Mouse (Mus musculus) hindbrain, embryonic 15.5 days (tissue): ENCODE data around the gene Tacc2. TPM values are rescaled to one million over a fixed set of nuclear protein-coding genes. Genes with fewer than 3 reads are reported as not detected.

Experiments used
- ATAC-seq: fragments of 200-750 bp; cut with Nextera tagmentation; 2 replicates; pipeline ENCODE4 v1.8.0; 2017; ENCODE audit warnings: low read depth, moderate number of reproducible peaks, moderate TSS enrichment; ENCODE audit not compliant: low FRiP score
- H3K27ac ChIP-seq: fragments of 300-500 bp; sonication (generic); replicated peaks from 2 replicates; pipeline ENCODE4 v1.5.1; 2015; ENCODE audit warnings: mild to moderate bottlenecking, inconsistent platforms
- H3K27me3 ChIP-seq: fragments of 300-500 bp; sonication (generic); 2 replicates; pipeline ENCODE4 v1.6.1; 2015; ENCODE audit warnings: control low read depth, inconsistent platforms
- H3K36me3 ChIP-seq: fragments of 300-500 bp; sonication (generic); 2 replicates; pipeline ENCODE4 v1.6.1; 2015; ENCODE audit warnings: control low read depth, inconsistent platforms
- H3K4me1 ChIP-seq: fragments of 300-500 bp; sonication (generic); replicated peaks from 2 replicates; pipeline ENCODE4 v1.6.1; 2015; ENCODE audit warnings: control low read depth, inconsistent platforms
- H3K4me2 ChIP-seq: fragments of 300-500 bp; sonication (generic); 2 replicates; pipeline ENCODE4 v1.6.1; 2015; ENCODE audit warnings: moderate library complexity, mild to moderate bottlenecking, inconsistent platforms
- H3K4me3 ChIP-seq: fragments of 300-500 bp; sonication (generic); 2 replicates; pipeline ENCODE4 v1.5.1; 2015; ENCODE audit warnings: mild to moderate bottlenecking, inconsistent platforms
- H3K9ac ChIP-seq: fragments of 300-500 bp; sonication (generic); 2 replicates; pipeline ENCODE4 v1.6.1; 2015; ENCODE audit warnings: inconsistent platforms
- H3K9me3 ChIP-seq: fragments of 300-500 bp; sonication (generic); 2 replicates; pipeline ENCODE4 v1.6.1; 2016; ENCODE audit warnings: control low read depth, inconsistent platforms
- WGBS: fragments of 180-500 bp; shearing (Covaris S2); methylation state at CpG from one replicate; pipeline ENCODE4 v1.1.7; 2015; 5-methylcytosine and 5-hydroxymethylcytosine counted together
- polyA plus RNA-seq: library from polyadenylated mRNA; unstranded; fragments of >200 nt; fragmentation: Nextera tagmentation; extraction: Ambion mirVana; gene quantifications from 2 replicates; pipeline ENCODE4 v1.2.1, GENCODE M21; 2015

Gene Tacc2
- polyA plus RNA-seq, 1 experiment from 2014 or later: 65.3 TPM

DNA sequence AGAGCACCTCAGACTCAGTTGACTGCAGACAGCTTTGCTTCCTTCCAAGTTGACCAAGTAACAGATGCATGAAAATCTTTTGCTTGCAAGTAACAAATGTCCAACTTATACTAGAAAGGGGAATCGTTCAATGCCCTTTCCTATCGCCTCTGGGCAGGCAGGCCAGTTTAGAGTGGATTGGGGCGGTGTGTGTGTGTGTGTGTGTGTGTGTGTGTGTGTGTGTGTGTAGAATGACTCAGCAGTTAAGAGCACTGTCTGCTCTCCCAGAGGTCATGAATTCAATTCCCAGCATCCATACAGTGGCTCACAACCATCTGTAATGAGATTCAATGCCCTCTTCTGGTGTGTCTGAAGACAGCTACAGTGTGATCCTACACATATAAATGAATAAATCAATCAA, 22.8 kb downstream of the Tacc2 start:
- Histone ChIP-seq H3K27ac (no peak overlapping the region), H3K9ac (no peak overlapping the region), H3K36me3 (no peaks in the 10 kb centered on the region), H3K4me3 (no peak overlapping the region), H3K4me1 (peaks cover 13% of the 10 kb centered on the region), H3K4me2 (no peak overlapping the region), H3K9me3 (no peaks in the 10 kb centered on the region), H3K27me3 (no peaks in the 10 kb centered on the region)
- no peak for ATAC-seq
- WGBS: 90% methylated on average over 3 of the region's 3 CpGs

DNA sequence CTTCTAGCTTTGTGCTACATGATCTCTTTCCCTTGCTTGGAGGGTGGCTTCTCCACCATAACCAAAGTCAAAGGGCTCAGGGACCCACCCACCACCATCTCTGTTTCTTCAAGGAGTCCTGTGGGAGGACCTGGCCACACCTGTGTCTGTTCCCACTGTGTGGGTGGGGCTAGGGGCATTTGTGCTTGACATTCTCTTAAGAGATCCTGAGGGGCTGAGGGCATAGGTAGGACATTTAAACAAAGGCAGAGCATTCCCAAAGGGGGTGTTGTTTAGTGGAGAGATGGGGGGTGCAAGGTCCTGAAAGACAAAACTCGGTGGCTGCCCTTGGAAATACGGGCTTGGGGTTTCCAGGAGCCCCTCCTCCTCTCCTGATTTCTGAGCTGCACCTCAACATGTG, 23.3 kb downstream of the Tacc2 start:
- 72% methylated on average over 2 of the region's 2 CpGs for WGBS

DNA sequence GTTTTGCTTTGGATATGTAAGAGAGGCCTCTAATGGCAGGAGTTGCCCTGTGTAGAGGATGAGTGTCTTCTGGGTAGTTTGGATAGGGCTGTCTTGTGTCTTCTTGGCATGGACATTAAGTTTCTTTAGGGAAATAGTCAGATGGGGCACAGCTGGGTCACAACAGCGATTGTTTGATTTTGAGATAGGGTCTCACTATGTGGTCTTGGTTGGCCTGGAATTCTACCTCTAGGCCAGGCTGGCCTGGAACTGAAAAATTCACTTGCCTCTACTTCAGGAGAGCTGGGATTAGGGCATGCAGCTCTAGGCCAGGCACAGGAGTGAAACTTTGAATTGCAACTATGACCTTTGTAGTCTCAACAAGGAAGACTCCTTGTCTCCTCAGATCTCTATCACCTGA, 25.6 kb downstream of the Tacc2 start:
- H3K9ac ChIP-seq: no peak overlapping the region
- H3K9me3 ChIP-seq: no peaks in the 10 kb centered on the region
- ATAC-seq: no peak
- H3K27ac ChIP-seq: no peak overlapping the region
- H3K4me1 ChIP-seq: no peaks in the 10 kb centered on the region
- no peak overlapping the region for H3K4me3 ChIP-seq
- WGBS: 93% methylated on average over 1 of the region's 1 CpGs
- H3K36me3 ChIP-seq: no peaks in the 10 kb centered on the region
- no peaks in the 10 kb centered on the region for H3K27me3 ChIP-seq
- H3K4me2 ChIP-seq: no peak overlapping the region

More for the DNA sequence above, 23.3 kb downstream of the Tacc2 start:
- Histone ChIP-seq H3K4me3 (no peak overlapping the region), H3K9me3 (no peaks in the 10 kb centered on the region), H3K36me3 (no peaks in the 10 kb centered on the region), H3K4me1 (peaks cover 13% of the 10 kb centered on the region), H3K27me3 (no peaks in the 10 kb centered on the region), H3K27ac (no peak overlapping the region), H3K9ac (no peak overlapping the region), H3K4me2 (no peak overlapping the region)
- ATAC-seq: no peak

DNA sequence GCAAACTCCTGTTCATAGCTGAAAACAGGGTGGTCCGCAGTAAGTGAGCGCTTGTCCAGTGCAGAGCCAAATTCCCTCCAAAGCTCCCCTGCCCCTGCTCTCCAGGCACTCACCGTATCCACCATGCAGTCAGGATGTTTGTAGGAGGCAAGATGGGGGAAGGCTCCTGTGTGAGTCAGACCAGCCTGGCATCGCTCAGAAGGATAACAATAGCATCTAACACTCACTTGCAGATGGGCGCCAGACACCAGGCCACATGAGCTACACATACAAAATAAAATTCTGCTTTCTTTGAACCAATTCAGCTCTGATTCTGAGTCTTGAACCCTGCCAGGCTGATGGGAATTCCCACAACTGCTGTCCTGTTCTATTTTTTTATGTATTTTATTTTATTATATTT, 26.3 kb downstream of the Tacc2 start:
- ATAC-seq: no peak
- no peak overlapping the region for H3K9ac ChIP-seq

DNA sequence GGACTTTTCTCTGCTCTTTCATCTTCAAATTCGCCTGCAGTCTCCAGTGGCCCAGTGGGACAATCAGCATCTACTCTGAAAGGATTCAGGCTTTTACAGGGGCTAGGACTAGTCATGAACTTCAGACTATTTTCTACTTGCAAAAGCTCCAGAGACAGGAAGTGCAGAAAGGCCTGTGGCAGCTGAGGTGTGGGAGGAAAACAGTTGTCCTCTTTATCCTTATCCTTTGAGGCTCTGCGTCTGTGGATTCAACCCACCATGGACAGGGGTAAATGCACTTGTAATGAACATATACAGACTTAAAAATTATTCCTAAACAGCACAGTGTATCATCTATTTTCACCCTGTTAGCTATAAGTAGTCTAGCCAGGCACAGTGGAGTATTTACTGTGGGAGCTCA, 27.2 kb downstream of the Tacc2 start:
- H3K36me3 ChIP-seq: no peaks in the 10 kb centered on the region
- H3K27ac ChIP-seq: no peak overlapping the region
- H3K27me3 ChIP-seq: no peaks in the 10 kb centered on the region
- H3K4me1 ChIP-seq: no peaks in the 10 kb centered on the region
- ATAC-seq: no peak
- no peak overlapping the region for H3K4me2 ChIP-seq
- no peaks in the 10 kb centered on the region for H3K9me3 ChIP-seq
- no peak overlapping the region for H3K9ac ChIP-seq
- 78% methylated on average over 2 of the region's 2 CpGs for WGBS
- H3K4me3 ChIP-seq: no peak overlapping the region

More for the DNA sequence above, 26.3 kb downstream of the Tacc2 start:
- Histone ChIP-seq H3K4me3 (no peak overlapping the region), H3K36me3 (no peaks in the 10 kb centered on the region), H3K9me3 (no peaks in the 10 kb centered on the region), H3K27ac (no peak overlapping the region), H3K4me2 (no peak overlapping the region), H3K27me3 (no peaks in the 10 kb centered on the region), H3K4me1 (no peaks in the 10 kb centered on the region)
- WGBS: 87% methylated on average over 5 of the region's 5 CpGs

DNA sequence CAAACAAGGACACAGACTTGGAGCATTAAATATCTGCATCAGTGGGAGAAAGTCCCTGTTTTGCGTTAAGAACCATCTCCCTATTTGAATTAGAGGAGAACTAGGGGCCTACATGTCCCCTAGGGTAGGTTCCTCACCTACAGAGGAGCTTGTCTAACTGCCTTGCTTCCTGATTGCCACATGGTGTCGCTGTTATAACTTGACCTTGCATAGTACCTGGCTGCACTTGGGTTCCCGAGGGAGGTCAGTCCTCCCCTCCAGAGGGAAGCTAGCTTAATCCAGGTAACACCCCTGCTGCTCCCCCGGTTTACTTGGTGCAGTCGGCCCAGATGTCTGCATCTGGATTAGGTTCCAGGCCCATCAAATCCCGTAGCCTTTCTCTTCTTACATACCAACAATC, 27.9 kb downstream of the Tacc2 start:
- Histone ChIP-seq H3K4me2 (no peak overlapping the region), H3K27me3 (no peaks in the 10 kb centered on the region), H3K4me1 (no peaks in the 10 kb centered on the region), H3K4me3 (no peak overlapping the region), H3K27ac (no peak overlapping the region), H3K36me3 (no peaks in the 10 kb centered on the region), H3K9me3 (no peaks in the 10 kb centered on the region), H3K9ac (no peak overlapping the region)
- ATAC-seq: no peak
- 28% methylated on average over 6 of the region's 6 CpGs for WGBS

DNA sequence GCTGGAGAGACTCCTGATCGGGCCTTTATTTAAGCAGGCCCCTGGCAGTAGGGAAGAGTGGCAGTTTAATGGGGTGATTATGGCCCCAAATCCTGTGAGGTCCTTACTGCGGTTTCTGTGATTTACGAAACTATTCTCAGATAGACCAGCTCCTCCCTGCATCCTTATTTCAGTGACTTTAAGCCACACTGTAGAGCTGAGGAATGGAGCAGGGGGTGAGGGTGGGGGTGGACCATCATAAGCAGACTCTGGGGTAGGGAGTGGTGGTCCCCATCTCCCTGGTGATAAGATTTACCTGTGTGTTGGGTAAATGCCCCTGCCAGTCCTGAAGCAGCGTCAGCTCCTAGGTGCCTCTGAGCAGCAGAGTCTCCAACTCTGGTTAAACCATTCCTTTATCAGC, 29.7 kb downstream of the Tacc2 start:
- no peak for ATAC-seq
- no peak overlapping the region for H3K27ac ChIP-seq
- WGBS: 88% methylated on average over 4 of the region's 4 CpGs
- H3K9ac ChIP-seq: no peak overlapping the region
- H3K9me3 ChIP-seq: no peaks in the 10 kb centered on the region
- no peak overlapping the region for H3K4me3 ChIP-seq
- no peaks in the 10 kb centered on the region for H3K27me3 ChIP-seq
- no peak overlapping the region for H3K4me2 ChIP-seq
- H3K36me3 ChIP-seq: no peaks in the 10 kb centered on the region
- no peaks in the 10 kb centered on the region for H3K4me1 ChIP-seq

DNA sequence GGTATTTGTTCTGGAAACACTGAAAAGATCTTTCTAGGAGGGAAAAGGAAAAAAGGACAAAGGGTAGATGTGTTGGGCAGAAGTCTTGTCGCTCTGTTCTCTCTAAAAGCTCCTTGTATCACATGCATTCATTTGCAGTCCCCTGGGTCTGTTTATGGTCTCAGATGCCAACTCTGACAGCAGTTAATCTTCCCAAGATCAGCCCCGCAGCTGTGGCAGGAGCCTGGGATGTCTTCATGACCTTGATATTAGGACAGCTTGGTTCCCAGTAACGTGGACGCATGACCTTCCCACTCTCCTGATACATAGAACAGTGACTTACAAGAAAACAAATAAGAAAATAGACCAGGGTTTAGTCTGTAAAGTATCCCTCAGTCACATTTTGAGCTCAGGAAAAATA, 36.7 kb downstream of the Tacc2 start:
- H3K4me2 ChIP-seq: no peak overlapping the region
- H3K4me1 ChIP-seq: no peaks in the 10 kb centered on the region
- WGBS: 41% methylated on average over 4 of the region's 4 CpGs
- no peak overlapping the region for H3K27ac ChIP-seq
- no peak overlapping the region for H3K9ac ChIP-seq
- no peaks in the 10 kb centered on the region for H3K36me3 ChIP-seq
- H3K27me3 ChIP-seq: no peaks in the 10 kb centered on the region
- no peak overlapping the region for H3K4me3 ChIP-seq
- ATAC-seq: no peak
- H3K9me3 ChIP-seq: no peaks in the 10 kb centered on the region

DNA sequence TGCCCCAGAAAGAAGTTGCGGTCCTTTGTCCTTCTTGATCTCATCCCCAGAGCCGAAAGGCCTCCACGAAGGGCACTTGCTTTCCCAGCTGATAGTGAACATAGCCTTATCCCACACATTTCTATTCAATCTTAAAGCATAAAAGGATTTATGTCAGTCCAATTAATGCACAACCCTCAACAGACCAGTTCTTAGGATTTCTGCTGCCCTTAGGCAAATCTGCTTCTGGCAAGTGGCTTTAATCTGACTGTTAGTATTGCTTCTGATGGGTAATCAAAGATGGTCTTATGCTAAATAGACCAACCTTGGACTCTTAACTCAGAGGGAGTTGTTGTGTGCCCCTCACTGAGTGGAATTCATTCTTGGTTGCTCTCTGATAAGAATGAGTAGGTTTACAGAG, 40.4 kb downstream of the Tacc2 start:
- no peak overlapping the region for H3K4me2 ChIP-seq

DNA sequence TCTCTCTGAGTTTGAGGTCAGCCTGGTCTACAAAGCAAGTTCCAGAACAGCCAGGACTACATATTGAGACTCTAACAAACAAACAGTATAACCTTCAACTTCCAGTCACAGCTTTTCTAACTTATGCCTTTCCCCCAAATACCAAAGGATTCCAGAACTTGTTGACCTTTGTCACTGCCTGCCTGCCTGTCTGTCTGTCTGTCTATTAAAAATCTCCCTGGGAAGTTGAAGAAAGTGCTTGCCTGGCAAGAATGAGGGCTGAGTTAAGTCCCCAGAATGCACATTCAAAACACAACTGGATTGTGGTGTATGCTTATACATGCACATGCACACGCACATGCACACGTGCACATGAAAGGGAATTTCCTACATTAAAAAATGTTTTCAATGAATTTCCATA, 43.8 kb downstream of the Tacc2 start:
- H3K36me3 ChIP-seq: no peaks in the 10 kb centered on the region
- WGBS: 90% methylated on average over 2 of the region's 2 CpGs

More for the DNA sequence above, 40.4 kb downstream of the Tacc2 start:
- WGBS: 96% methylated on average over 3 of the region's 3 CpGs
- Histone ChIP-seq H3K27ac (no peak overlapping the region), H3K9ac (no peak overlapping the region), H3K4me1 (no peaks in the 10 kb centered on the region), H3K4me3 (no peak overlapping the region), H3K9me3 (no peaks in the 10 kb centered on the region), H3K27me3 (no peaks in the 10 kb centered on the region), H3K36me3 (no peaks in the 10 kb centered on the region)
- ATAC-seq: no peak

DNA sequence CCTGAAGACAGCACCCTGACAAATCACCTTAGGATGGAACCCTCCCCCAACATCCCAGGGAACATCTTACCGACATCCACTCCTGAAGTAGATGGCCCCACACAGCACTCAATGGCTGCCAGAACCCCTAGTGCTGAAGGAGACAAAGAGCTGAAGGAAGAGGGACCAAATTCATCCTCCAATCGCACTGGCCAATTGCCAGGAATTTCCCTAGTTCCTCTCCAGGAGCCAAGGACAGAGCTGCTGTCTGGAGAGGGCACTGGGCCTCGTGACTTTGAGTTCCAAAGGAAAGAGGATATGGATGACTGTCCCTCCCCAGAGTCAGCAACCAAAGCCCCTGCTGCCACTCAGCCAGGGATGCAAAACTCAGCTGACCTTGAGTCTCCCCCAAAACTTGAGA, 44.7 kb downstream of the Tacc2 start:
- Histone ChIP-seq H3K27me3 (no peaks in the 10 kb centered on the region), H3K4me3 (no peak overlapping the region), H3K9me3 (no peaks in the 10 kb centered on the region), H3K36me3 (no peaks in the 10 kb centered on the region), H3K27ac (no peak overlapping the region), H3K9ac (no peak overlapping the region), H3K4me2 (no peak overlapping the region), H3K4me1 (no peaks in the 10 kb centered on the region)
- 62% methylated on average over 3 of the region's 3 CpGs for WGBS
- ATAC-seq: no peak

More for the DNA sequence above, 43.8 kb downstream of the Tacc2 start:
- no peak overlapping the region for H3K9ac ChIP-seq
- no peak for ATAC-seq
- H3K4me2 ChIP-seq: no peak overlapping the region
- H3K27me3 ChIP-seq: no peaks in the 10 kb centered on the region
- H3K9me3 ChIP-seq: no peaks in the 10 kb centered on the region
- H3K27ac ChIP-seq: no peak overlapping the region
- no peaks in the 10 kb centered on the region for H3K4me1 ChIP-seq
- no peak overlapping the region for H3K4me3 ChIP-seq

DNA sequence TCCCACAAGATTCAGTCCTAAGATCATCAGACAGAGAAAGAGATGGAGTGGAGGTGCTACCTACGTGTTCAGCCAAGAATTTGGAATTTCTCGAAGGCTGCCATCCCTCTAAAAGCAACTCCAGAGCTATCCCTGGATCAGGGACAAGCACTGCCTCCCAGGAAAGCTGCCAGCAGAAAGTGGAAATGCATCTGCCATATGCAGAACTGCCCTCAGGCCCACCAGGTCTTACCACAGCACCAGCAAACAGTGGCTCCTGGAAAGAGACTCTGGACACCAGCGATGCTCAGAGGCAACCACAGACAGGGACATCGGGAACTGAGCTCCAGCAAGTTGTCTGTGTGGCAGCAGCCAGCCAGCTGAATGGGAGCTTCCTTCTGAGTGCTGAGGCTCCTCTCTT, 45.1 kb downstream of the Tacc2 start:
- H3K4me3 ChIP-seq: no peak overlapping the region
- no peak overlapping the region for H3K9ac ChIP-seq
- H3K4me2 ChIP-seq: no peak overlapping the region
- H3K36me3 ChIP-seq: no peaks in the 10 kb centered on the region
- WGBS: 90% methylated on average over 4 of the region's 4 CpGs
- ATAC-seq: no peak
- H3K27me3 ChIP-seq: no peaks in the 10 kb centered on the region
- no peak overlapping the region for H3K27ac ChIP-seq
- no peaks in the 10 kb centered on the region for H3K4me1 ChIP-seq
- H3K9me3 ChIP-seq: no peaks in the 10 kb centered on the region

DNA sequence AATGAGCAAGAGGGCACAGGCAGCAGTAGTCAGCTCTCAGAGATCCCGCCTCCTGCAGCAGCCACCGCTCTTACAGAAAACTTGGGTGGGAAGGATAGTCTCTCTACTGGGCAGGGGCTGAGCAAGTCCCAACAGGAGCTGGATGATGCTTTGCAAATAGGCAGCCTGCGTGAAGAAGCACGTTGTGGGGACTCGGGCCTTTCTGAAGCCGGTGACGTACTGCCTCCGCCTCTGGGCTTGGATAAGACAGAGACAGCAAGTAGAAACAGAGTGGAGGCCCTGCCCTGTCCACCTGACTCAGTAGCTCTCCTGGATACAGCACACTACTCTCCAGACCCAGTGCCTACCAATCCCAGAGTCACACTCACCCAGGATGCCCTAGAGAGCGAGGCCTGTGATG, 47.1 kb downstream of the Tacc2 start:
- Histone ChIP-seq H3K4me1 (no peaks in the 10 kb centered on the region), H3K27ac (no peak overlapping the region), H3K4me2 (no peak overlapping the region), H3K9ac (no peak overlapping the region), H3K27me3 (no peaks in the 10 kb centered on the region), H3K9me3 (no peaks in the 10 kb centered on the region), H3K4me3 (no peak overlapping the region), H3K36me3 (no peaks in the 10 kb centered on the region)
- 94% methylated on average over 9 of the region's 9 CpGs for WGBS
- no peak for ATAC-seq
